Mouse (Mus musculus) testis, adult 10 weeks (tissue): ENCODE results near the gene BC049715. TPM values are rescaled to one million over a fixed set of nuclear protein-coding genes. Genes with fewer than 3 reads are reported as not detected.

Experiments used
- polyA plus RNA-seq: library from polyadenylated mRNA; stranded (reverse); fragments of 350-450 nt; fragmentation: Illumina TruSeq; extraction: RNeasy Lipid Tissue Mini Kit (QIAGEN cat#74804); gene quantifications from one replicate; pipeline ENCODE4 v1.2.3, GENCODE M21; 2014; ENCODE audit warnings: low read depth, low replicate concordance

BC049715 gene
- 215 TPM for polyA plus RNA-seq

GRCm38 (mm10) chr6:136827516-136827880, at the start of gene BC049715:
Gene BC049715, plus strand, starts transcription at chr6:136827626.

DNA sequence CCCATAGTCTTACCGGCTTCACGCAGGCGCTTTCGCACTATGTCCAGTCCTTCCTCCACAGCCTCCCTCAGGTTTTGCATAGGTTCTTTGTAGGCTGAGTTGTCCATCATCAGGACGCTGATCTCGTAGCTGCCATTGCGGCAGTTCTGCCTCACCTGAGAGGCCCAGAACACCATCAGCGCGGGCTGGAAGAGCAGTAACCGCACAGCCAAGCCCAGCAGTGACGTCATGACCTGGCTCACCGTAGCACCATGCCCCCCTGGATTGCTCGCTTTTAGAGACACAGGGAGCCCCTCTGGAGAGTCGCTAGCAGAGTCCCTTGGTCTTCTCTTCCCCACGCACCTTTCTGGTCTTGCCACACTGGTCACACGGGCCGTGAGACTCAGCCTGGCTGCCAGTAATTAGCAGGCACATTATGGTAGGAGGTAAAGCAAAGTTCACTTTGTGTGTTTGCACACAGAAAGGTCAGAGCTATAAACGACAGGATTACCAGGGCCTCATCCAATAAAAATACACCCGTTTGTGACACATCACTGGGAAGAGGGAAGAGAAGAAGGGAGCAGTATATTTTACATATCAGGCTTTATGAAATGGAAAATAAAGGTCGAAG, 45.9 kb upstream of the BC049715 start, which contains the start of gene Gucy2c:
Gucy2c (minus strand) TSS at position 389 of the 610 bp plus-strand sequence.

DNA sequence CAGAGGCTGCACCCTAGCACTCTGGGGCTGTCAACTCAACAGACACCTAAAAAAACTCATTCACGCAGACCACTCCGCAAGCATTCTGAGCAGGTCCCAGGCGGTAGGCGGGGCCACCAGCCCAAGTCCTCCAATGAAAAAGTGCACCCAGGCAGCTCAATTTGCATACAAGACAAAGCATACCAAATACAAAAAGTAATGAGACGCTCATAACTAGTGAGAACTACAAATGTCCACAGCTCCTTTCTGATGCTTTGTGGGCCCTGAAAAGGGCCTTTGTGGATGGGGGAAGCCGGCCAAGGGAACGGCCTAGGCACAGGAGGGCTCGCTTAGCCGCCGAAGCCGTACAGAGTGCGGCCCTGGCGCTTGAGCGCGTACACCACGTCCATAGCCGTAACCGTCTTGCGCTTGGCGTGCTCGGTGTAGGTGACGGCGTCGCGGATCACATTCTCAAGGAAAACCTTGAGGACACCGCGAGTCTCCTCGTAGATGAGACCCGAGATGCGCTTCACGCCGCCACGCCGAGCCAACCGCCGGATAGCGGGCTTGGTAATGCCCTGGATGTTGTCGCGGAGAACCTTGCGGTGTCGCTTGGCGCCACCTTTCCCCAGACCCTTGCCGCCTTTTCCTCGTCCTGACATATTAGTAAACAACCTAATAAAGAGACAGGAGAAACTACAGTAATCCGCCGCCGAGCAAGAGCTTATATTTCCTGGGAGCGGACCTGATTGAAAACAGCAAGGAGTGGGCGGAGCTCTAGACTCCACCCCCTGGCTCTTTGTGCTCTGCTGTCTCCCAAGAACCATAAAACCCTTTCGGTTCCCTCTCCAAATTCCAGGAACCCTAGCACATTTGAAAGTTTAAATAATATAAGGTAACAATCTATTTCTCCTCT, 23.4 kb upstream of the BC049715 start, which contains the start of gene Hist4h4:
Hist4h4 (minus strand) TSS at position 677 of the 895 bp plus-strand sequence.

DNA sequence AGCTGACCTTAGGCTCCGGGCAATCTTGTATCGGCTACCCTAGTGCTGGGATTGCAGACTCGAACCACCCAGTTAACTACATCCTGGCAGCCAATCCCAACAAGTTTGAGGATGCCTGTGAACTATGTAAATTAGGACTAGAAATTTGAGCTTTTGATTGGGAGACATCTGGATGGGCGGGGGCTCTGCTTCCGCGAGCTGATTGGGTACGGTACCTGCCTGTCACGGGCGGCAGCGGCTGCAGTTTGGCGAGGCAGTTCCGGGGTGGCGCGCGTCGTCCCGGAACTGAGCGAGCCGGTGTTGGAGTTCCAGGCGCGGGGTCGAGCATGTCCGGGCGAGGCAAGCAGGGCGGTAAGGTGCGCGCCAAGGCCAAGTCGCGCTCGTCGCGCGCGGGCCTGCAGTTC, 19.4 kb upstream of the BC049715 start, which contains the start of gene H2afj:
H2afj (plus strand) TSS at position 231 of the 404 bp plus-strand sequence.

GRCm38 (mm10) chr6:136827881-136828561, 595 bp downstream of the BC049715 start, which contains the start of gene Wbp11:
Gene Wbp11, minus strand, starts transcription at chr6:136828233.

GRCm38 (mm10) chr6:136835352-136835751, 7.9 kb downstream of the BC049715 start, which contains the start of gene Smco3:
Gene Smco3, minus strand, starts transcription at chr6:136835452.

GRCm38 (mm10) chr6:136857186-136857872, 29.9 kb downstream of the BC049715 start, which contains the start of gene Art4:
Gene Art4, minus strand, starts transcription at chr6:136857733.

DNA sequence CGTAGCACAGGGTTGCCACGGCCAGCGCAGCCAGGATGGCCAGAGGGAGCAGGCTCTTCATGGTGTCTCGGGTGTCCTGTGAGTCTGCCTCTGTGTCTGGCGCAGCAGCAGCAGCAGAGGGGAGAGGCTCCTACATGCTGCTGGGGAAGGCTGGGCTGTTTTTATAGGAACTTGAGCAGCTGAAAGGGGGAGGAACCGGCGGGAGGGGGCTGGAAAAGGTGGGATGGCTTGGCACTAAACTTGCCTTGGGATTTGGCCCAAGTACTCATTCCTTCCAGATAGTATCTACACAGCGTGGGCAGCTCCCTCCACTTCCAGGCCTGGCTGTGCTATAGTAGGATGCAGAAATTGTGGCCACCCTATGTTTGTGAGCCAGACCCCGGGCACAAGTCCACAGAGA, 48.2 kb downstream of the BC049715 start, which contains the start of gene Mgp:
Mgp (minus strand) TSS at position 154 of the 400 bp plus-strand sequence.

Other genes with a start within 250 kb of the BC049715 start
- 57.1 TPM for gene Plbd1, start 165.7 kb upstream of the BC049715 start, polyA plus RNA-seq
- 0.56 TPM for gene Gucy2c, start 45.9 kb upstream of the BC049715 start, polyA plus RNA-seq
- gene Hist4h4, start 23.2 kb upstream of the BC049715 start, polyA plus RNA-seq = 0.11 TPM
- 1.3 TPM for gene H2afj, start 19.4 kb upstream of the BC049715 start, polyA plus RNA-seq
- gene Wbp11, start 607 bp downstream of the BC049715 start, polyA plus RNA-seq = 635 TPM
- 0.22 TPM for gene Smco3, start 7.8 kb downstream of the BC049715 start, polyA plus RNA-seq
- gene Art4, start 30.1 kb downstream of the BC049715 start, polyA plus RNA-seq = 0.84 TPM
- 8.0 TPM for gene Mgp, start 48.2 kb downstream of the BC049715 start, polyA plus RNA-seq
- not detected for gene Erp27, start 94.6 kb downstream of the BC049715 start, polyA plus RNA-seq
- 0.52 TPM for gene Pde6h, start 96.2 kb downstream of the BC049715 start, polyA plus RNA-seq
- gene Arhgdib, start 114.3 kb downstream of the BC049715 start, polyA plus RNA-seq = 4.3 TPM